Mouse (Mus musculus) thymus, adult 18-20 months (tissue): ENCODE measurements around the gene Lmbrd1.
"Not testable (repeated sequence)": the region's sequence is repeated elsewhere in the genome, so short reads cannot be mapped to it uniquely, and the experiment has no call there.

ENCODE experiments used
- DNase-seq, 2 experiments: peaks; one replicate each; pipeline ENCODE4 v3.0.0; 2022; ENCODE audit warnings: mixed read lengths in 2 of 2

The Lmbrd1 gene

DNA sequence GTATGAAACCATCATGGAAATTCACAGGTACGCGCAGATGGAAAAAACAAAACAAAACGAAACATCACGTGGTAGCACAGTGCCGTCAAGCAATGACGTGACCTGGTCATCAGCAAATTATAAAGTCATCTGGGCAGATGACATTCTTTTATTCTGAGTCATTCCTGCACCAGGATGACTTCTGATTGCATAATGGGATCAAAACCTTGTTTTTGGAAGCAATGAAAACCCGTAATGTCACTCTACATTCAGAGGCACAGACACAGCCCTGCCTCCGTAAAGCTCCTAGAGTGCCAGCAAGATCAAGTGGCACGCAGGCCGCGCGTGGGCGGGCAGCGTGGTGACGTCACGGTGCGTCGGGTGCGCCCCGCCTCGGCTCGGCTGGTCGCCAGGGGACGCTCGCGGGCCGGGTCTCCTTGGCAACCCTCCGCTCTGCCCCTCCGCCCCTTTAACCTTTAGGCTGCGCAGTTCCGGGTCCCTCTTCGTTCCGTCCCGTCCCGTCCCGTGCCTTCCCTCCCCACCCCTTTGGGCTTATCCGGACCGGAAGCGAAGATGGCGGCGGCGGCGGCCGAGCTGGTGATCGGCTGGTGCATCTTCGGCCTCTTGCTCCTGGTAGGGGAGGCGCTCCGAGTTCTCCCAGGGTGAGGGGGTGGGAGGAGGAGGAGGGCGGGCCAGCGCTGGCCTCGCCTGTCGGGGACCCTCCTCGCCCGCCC, at the start of gene Lmbrd1:
Gene Lmbrd1 (plus strand): TSS at position 426 of the 713 bp plus-strand sequence.
- DNase-seq = peak; percentile 90 to 92

DNA sequence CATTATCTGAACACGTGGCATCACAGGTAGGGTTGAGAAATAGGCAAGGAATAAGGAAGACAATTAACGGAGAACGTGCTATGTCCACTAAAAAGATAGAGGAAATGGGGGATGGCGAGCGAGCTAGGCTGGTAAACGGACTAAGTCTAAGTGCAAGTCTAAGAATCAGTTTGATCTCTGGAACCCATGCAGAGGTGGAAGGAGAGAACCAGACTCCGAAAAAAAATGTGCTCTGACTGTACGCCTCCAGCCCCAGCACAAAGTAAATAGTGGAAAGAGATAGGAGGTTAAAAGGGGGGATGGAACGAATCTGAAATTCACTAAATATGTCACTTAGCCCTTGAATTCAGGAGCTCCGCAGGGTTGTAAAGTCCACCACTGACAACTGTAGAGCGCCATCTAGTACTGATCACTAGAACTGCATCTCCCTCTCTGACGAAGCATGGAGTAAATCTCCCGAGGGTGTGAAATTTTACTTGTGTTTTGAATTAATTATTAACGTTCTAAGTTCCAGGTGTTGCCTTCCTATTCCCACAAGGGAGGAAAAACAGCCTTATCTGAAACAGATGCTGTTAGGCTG, 44.8 kb upstream of the Lmbrd1 start:
- DNase-seq = no peak

- no peak for DNase-seq
These were observed 28.3 kb upstream of the Lmbrd1 start for GRCm38 (mm10) chr1:24650100-24650499.

GRCm38 (mm10) chr1:24659914-24660313, 18.5 kb upstream of the Lmbrd1 start:
- no peak for DNase-seq

GRCm38 (mm10) chr1:24660662-24661061, 17.8 kb upstream of the Lmbrd1 start:
- DNase-seq = not testable (repeated sequence)

GRCm38 (mm10) chr1:24661551-24661950, 16.9 kb upstream of the Lmbrd1 start:
- no peak for DNase-seq

DNA sequence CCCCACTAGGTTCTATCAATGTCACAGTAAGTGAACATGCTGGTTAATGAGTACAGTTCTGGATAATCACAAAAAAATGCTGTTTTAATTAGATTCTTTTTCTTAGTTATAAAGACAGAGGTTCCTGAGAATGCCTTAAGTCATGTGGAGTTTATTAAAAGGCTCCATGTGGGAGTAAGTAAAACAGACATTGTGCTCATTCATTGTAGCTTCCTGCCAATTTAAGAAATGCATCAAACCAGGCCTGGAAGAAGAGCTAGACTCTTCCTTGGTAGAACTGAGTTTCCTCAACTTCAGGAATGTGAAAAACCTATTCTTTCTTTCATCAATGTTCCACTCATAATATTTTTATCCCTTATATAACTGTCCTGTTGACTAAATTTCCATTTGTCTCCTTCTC, 14.3 kb upstream of the Lmbrd1 start:
- no peak for DNase-seq

DNA sequence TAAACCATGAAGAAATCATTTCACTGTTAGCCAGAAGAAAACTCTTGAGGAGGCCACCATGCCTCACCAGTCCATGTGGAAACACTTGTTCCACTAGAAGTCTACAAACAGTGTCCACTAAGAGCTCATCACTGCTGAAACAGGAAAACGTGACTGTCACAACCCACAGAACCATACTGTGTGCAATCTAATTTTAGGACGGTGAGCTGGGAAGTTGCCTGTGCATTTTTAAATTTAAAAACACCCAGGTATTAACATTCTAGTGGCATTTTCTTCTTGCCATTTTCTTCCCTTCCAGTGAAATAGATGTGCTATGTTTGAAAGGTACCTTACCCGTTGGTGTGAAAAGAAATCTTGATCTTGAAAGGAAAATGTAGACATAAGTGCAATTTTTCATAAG, 5.2 kb upstream of the Lmbrd1 start:
- DNase-seq = no peak

DNA sequence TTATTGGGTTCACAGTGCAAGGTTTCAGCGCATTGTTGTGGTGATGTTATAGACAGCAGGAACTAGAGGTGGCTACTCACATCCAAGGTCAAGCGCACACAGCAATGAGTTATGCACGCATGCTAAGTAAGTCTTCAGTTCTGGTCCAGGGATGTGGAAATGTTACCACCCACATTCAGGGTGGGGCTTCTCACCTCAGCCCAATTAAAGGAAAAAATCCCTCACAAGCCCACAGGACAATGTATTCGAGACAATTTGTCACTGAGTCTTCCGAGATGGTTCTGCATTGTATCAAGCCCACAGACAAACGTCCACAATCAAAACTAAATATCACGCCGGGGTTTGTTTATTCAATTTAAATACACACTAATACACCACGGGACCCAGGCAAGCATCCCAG, 724 bp upstream of the Lmbrd1 start:
- DNase-seq = no peak

DNA sequence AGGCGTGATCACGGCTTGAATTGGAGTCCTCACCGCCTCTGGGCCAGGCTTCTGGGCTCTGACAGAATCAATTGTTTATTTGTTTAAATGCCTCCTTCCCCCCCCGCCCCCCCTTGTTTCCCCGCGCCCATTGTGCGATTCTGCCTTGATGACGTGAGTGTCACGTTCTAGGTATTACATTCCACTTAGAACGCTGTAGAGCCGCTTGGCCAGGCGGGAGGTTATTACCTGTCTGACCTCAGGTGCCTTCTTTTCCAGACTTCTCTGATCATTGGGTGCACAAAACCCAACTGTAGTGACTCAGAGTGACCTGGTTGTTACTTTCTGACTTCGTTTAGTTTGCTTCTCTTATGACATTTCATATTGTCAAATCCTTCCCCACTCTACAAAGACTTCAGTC, 641 bp downstream of the Lmbrd1 start:
- DNase-seq = no peak

GRCm38 (mm10) chr1:24680991-24681390, 2.6 kb downstream of the Lmbrd1 start:
- no peak for DNase-seq

- no peak for DNase-seq
These were observed 3.5 kb downstream of the Lmbrd1 start for GRCm38 (mm10) chr1:24681946-24682345.

- DNase-seq = no peak
These were observed 5.5 kb downstream of the Lmbrd1 start for GRCm38 (mm10) chr1:24683947-24684346.

GRCm38 (mm10) chr1:24685606-24686005, 7.2 kb downstream of the Lmbrd1 start:
- no peak for DNase-seq

DNA sequence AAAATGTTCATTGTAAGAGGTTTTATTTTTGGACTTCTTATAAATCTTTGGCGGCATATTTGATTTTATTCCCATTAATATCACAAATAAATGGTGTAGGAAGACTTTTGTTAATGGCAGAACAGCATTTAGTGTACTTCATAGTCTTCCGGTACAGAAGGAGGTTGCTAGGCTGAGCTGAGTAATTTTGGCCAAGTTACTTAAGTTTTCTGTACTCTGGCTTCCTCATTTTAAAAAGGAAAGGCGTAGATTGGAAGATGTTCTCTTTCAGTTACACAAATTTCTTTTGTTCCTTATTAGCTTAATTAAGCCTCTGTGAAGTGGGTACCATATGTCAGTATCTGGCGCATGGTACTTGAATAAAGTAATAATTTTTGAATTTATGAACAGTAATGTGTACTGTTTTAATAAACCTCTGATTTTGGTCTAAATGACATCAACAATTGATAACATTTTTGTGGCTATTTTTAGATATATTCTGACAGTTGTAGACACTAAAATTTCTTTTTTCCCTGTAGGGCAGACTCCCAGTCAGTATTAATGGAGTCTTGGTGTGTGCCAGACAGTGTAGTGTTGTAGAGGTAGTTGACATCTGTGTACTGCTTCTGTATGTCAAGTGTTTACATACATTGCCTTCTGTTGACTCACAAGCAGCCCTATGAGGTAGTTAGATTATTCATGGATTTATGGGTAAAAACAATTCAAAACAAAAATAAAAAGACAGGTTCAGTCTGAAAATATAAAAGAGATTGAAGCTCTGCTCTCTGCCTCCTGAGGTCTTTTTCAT, 8.0 kb downstream of the Lmbrd1 start:
- no peak for DNase-seq

DNA sequence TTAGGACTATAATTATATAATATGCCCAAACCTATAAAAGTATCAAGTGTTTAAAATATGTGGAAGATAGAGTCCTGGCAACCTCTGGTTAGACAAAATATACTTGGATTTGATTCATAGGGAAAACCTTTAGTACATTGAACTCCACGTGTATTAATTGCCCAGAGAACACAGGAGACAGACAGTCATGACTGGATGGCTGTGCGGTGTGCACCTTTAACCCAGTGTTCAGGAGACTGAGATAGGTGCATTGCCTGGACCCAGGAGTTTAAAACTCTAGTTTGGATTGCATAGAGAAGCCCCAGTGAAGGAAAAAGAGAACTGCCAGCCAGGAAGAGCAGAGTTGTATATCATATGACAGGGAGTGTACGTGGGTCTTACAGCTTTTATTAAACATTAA, 19.2 kb downstream of the Lmbrd1 start:
- no peak for DNase-seq

- DNase-seq = no peak
These were observed 19.9 kb downstream of the Lmbrd1 start for GRCm38 (mm10) chr1:24698146-24698880.

- DNase-seq = no peak
These were observed 20.9 kb downstream of the Lmbrd1 start for GRCm38 (mm10) chr1:24699320-24699719.

DNA sequence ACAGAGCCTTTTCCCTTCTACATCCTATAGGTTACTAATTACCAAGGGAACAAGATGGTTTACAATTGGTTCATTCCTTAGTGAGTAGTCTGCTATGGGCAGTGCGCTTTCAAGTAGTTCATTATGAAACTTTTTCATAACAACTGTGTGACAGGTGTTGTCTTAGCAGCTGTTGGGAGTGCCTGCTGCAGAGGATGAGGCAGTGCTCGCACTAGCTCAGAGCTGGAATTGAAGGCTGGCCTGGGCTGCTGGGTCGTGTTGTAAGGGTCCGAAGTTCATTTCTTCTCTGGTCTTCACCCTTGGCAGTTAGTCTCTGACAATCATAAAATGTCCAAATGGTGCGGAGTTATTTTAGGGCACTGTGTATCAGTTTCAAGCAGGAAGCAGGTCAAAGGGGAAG, 21.8 kb downstream of the Lmbrd1 start:
- DNase-seq = no peak

DNA sequence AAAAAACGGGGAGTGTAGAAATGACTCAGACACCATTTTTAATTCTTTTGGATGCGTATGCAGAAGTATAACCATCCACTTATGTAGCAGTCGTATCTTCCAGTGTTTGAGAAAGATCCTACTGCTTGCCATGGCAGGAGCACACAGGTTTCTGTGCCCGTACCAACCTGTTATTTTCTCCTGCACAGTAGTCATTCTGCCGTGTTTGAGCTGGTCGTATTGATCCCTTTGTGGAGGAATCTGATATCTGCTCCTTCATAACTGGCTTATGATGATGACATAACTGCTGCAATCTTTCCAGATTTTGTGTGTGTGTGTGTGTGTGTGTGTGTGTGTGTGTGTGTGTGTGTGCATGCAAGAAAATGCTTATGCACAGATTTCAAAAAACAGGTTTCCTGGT, 25.4 kb downstream of the Lmbrd1 start:
- DNase-seq = no peak

DNA sequence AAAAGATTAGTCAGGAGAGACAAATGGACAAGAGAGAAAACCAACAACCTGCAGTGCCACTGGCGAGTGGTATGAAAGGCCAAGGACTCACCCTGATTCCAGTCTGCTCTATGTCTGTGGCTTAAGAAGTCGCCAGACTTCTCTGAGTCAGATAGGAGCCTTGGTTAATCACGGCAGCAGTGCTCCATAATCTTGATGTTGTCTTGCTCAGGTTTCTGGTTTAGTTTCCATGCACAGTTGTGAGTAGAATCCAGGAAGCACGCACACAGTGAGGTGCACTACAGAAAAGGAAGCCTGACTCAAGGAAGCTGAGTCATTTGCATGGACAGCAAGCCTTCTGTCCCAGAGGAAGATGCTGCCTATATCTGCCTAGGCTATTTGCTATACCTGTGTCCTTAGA, 37.9 kb downstream of the Lmbrd1 start:
- DNase-seq = no peak

DNA sequence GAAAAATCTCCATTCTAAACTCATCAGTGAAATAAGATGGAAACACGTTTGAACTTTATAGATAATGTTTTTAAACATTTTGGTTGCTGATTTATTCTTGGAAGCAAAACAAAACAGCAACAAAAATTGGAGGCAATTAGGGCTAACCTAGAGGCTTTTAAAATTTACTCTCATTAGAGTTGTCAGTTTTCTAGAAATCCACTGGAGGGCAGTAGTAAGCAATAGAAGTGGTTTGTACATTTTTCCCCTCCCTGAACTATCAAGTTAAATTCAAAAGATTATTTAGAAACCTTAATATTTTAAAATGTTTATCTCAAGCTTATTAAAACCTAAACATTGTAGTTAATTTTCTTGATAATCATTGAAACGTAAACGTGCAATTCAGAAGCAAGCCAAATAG, 41.2 kb downstream of the Lmbrd1 start:
- no peak for DNase-seq

GRCm38 (mm10) chr1:24720209-24720608, 41.8 kb downstream of the Lmbrd1 start:
- no peak for DNase-seq
